Mouse (Mus musculus) forebrain, embryonic 14.5 days (tissue): ENCODE measurements around the gene Mcee. TPM values are rescaled to one million over a fixed set of nuclear protein-coding genes. Genes with fewer than 3 reads are reported as not detected.

Experiments
- ATAC-seq: fragments of 200-750 bp; cut with Nextera tagmentation; 2 replicates; pipeline ENCODE4 v1.8.0; 2017; ENCODE audit warnings: mild to moderate bottlenecking, moderate library complexity
- DNase-seq: peaks from one replicate; pipeline ENCODE4 v3.0.0-alpha.2; 2015; ENCODE audit warnings: low spot score
- H3K27ac ChIP-seq: fragments of 300-500 bp; sonication (generic); 2 replicates; pipeline ENCODE4 v1.5.1; 2014; ENCODE audit warnings: low read depth, mild to moderate bottlenecking, control low read depth, low read length, moderate library complexity
- H3K27me3 ChIP-seq: fragments of 300-500 bp; sonication (generic); replicated peaks from 2 replicates; pipeline ENCODE4 v1.6.1; 2014; ENCODE audit warnings: low read length, control low read depth, mixed read lengths; ENCODE audit not compliant: control insufficient read depth, insufficient read depth
- H3K36me3 ChIP-seq: fragments of 300-500 bp; sonication (generic); 2 replicates; pipeline ENCODE4 v1.6.1; 2014; ENCODE audit warnings: low read length, control low read depth; ENCODE audit not compliant: control insufficient read depth, insufficient read depth
- H3K4me1 ChIP-seq: fragments of 300-500 bp; sonication (generic); 2 replicates; pipeline ENCODE4 v1.6.1; 2014; ENCODE audit warnings: antibody characterized with exemption, low read length, control low read depth; ENCODE audit not compliant: control insufficient read depth, insufficient read depth
- H3K4me2 ChIP-seq: fragments of 300-500 bp; sonication (generic); 2 replicates; pipeline ENCODE4 v1.6.1; 2014; ENCODE audit warnings: mild to moderate bottlenecking, control low read depth, low read length
- H3K4me3 ChIP-seq: fragments of 300-500 bp; sonication (generic); 2 replicates; pipeline ENCODE4 v1.5.1; 2014; ENCODE audit warnings: low read depth, low read length, control low read depth
- H3K9ac ChIP-seq: fragments of 300-500 bp; sonication (generic); 2 replicates; pipeline ENCODE4 v1.6.1; 2014; ENCODE audit warnings: mild to moderate bottlenecking, low read length, control low read depth, moderate library complexity
- H3K9me3 ChIP-seq: fragments of 300-500 bp; sonication (generic); replicated peaks from 2 replicates; pipeline ENCODE4 v1.6.1; 2016; ENCODE audit warnings: low read length, control low read depth, mixed read lengths; ENCODE audit not compliant: control insufficient read depth
- WGBS: fragments of 180-500 bp; shearing (Covaris S2); extraction: QIAGEN DNeasy Blood & Tissue Kit; methylation state at CpG from one replicate; pipeline ENCODE4 v1.1.7; 2014; 5-methylcytosine and 5-hydroxymethylcytosine counted together
- polyA plus RNA-seq: library from polyadenylated mRNA; unstranded; fragments of >200 nt; fragmentation: Nextera tagmentation; extraction: Ambion mirVana; gene quantifications from 2 replicates; pipeline ENCODE4 v1.2.1, GENCODE M21; 2014

Gene Mcee
- polyA plus RNA-seq, 1 experiment from 2014 or later: 42.2 TPM

GRCm38 (mm10) chr7:64451861-64452382 lies 59.5 kb downstream of the Mcee start:
- Histone ChIP-seq H3K36me3 (no peaks in the 10 kb centered on the region), H3K4me3 (no peak overlapping the region), H3K27me3 (no peaks in the 10 kb centered on the region), H3K4me2 (no peak overlapping the region), H3K9me3 (no peaks in the 10 kb centered on the region), H3K9ac (no peak overlapping the region), H3K27ac (peak overlapping the region; percentile 34; the same call in 1 of the 2 replicates), H3K4me1 (peaks cover 4% of the 10 kb centered on the region)
- ATAC-seq (0 out of 2 replicates have a peak, but pooled peaks have one; percentile 21), DNase-seq (peak; percentile 0)
- 87% methylated on average over 5 of the region's 5 CpGs for WGBS

DNA sequence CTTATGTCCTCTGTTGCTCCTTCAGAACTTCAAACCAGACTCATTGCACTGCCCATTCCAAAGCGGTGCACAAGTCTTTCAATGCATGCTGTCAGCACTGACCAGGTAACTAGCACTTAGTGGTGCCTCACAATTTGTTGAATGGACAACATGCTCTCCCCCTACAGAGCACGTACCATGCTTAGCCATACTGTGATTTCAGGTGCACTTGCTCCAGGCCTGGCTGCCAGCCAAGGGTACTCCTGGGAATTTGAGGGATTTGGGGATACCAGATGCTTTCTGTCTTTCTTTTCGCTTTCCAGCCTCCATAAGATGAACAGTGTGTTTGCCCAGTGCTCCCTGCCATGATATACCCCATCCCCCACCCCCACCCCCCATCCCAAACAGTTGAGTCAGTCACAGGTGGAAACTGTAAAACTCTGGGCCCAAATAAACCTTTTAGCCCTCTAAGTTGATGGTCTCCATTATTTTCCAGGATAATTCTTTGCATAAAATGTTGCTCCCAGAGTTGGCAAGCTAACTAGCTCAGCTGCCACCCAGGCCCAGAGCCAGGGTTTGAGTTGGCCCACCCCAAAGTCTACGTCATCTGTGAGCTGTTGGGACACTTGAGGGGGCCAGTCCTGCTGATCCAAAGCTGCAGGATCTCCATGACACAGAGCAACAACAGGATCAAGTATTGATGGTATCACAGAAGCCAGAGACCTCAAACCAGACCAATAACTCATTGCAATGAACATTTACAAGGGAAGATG lies 60.2 kb downstream of the Mcee start:
- peak overlapping the region; percentile 52 for H3K27ac ChIP-seq
- 64% methylated on average over 4 of the region's 4 CpGs for WGBS
- peak; percentile 41 for ATAC-seq
- no peaks in the 10 kb centered on the region for H3K9me3 ChIP-seq
- no peak overlapping the region for H3K4me2 ChIP-seq
- no peak overlapping the region for H3K4me3 ChIP-seq
- no peaks in the 10 kb centered on the region for H3K27me3 ChIP-seq
- peak; percentile 59 for DNase-seq
- no peaks in the 10 kb centered on the region for H3K36me3 ChIP-seq
- no peak overlapping the region for H3K9ac ChIP-seq
- peaks cover 4% of the 10 kb centered on the region for H3K4me1 ChIP-seq

- DNase-seq (no peak), ATAC-seq (no peak)
- Histone ChIP-seq H3K9ac (no peak overlapping the region), H3K36me3 (no peaks in the 10 kb centered on the region), H3K4me3 (no peak overlapping the region), H3K27me3 (no peaks in the 10 kb centered on the region), H3K4me1 (peaks cover 2% of the 10 kb centered on the region), H3K27ac (no peak overlapping the region), H3K4me2 (no peak overlapping the region), H3K9me3 (no peaks in the 10 kb centered on the region)
- WGBS: 72% methylated on average over 4 of the region's 4 CpGs
Observed at GRCm38 (mm10) chr7:64456176-64456575, 63.8 kb downstream of the Mcee start.

GRCm38 (mm10) chr7:64456676-64457075 lies 64.3 kb downstream of the Mcee start:
- H3K27me3 ChIP-seq: no peaks in the 10 kb centered on the region
- no peak overlapping the region for H3K4me3 ChIP-seq
- H3K27ac ChIP-seq: no peak overlapping the region
- H3K4me1 ChIP-seq: no peaks in the 10 kb centered on the region; the same call in 1 of the 2 replicates
- no peak for DNase-seq
- WGBS: 61% methylated on average over 3 of the region's 3 CpGs
- H3K9me3 ChIP-seq: no peaks in the 10 kb centered on the region
- no peak overlapping the region for H3K9ac ChIP-seq
- H3K36me3 ChIP-seq: no peaks in the 10 kb centered on the region
- no peak for ATAC-seq
- no peak overlapping the region for H3K4me2 ChIP-seq

GRCm38 (mm10) chr7:64457811-64458210 lies 65.4 kb downstream of the Mcee start:
- no peak overlapping the region for H3K27ac ChIP-seq
- H3K4me3 ChIP-seq: no peak overlapping the region
- no peak overlapping the region for H3K9ac ChIP-seq
- H3K27me3 ChIP-seq: no peaks in the 10 kb centered on the region
- H3K9me3 ChIP-seq: no peaks in the 10 kb centered on the region
- ATAC-seq: no peak
- H3K4me1 ChIP-seq: no peaks in the 10 kb centered on the region; the same call in 1 of the 2 replicates
- DNase-seq: no peak
- no peak overlapping the region for H3K4me2 ChIP-seq
- no peaks in the 10 kb centered on the region for H3K36me3 ChIP-seq
- WGBS: 86% methylated on average over 2 of the region's 2 CpGs

Other genes with a start within 250 kb of the Mcee start
- gene Trpm1, start 238.8 kb upstream of the Mcee start, polyA plus RNA-seq: 0.11 and 0.49 TPM in 2 replicates
- 8.5 and 8.6 TPM in 2 replicates for gene Mtmr10, start 105.0 kb upstream of the Mcee start, polyA plus RNA-seq
- gene Fan1, start 18.5 kb upstream of the Mcee start, polyA plus RNA-seq: 3.5 and 4.6 TPM in 2 replicates
- 25.9 and 28.0 TPM in 2 replicates for gene Mphosph10, start 339 bp upstream of the Mcee start, polyA plus RNA-seq
- gene Apba2, start 109.1 kb downstream of the Mcee start, polyA plus RNA-seq: 113 and 159 TPM in 2 replicates